Mouse (Mus musculus) lung, embryonic 14.5 days (tissue): ENCODE measurements around the gene Bglap. TPM values are rescaled to one million over a fixed set of nuclear protein-coding genes. Genes with fewer than 3 reads are reported as not detected.
"Not testable (repeated sequence)": the region's sequence is repeated elsewhere in the genome, so short reads cannot be mapped to it uniquely, and the experiment has no call there.

Experiments used
- ATAC-seq: fragments of 200-750 bp; cut with Nextera tagmentation; 2 replicates; pipeline ENCODE4 v1.8.0; 2017; ENCODE audit warnings: mild to moderate bottlenecking, moderate TSS enrichment, moderate library complexity; ENCODE audit not compliant: insufficient read depth
- DNase-seq: peaks from one replicate; pipeline ENCODE4 v3.0.0-alpha.2; 2015
- H3K27ac ChIP-seq: fragments of 300-500 bp; sonication (generic); 2 replicates; pipeline ENCODE4 v1.5.1; 2014; ENCODE audit warnings: low read depth, mild to moderate bottlenecking, moderate library complexity
- H3K27me3 ChIP-seq: fragments of 300-500 bp; sonication (generic); 2 replicates; pipeline ENCODE4 v1.6.1; 2014; ENCODE audit warnings: low read length, control low read depth; ENCODE audit not compliant: insufficient read depth
- H3K36me3 ChIP-seq: fragments of 300-500 bp; sonication (generic); 2 replicates; pipeline ENCODE4 v1.6.1; 2014; ENCODE audit warnings: control low read depth; ENCODE audit not compliant: insufficient read depth
- H3K4me1 ChIP-seq: fragments of 300-500 bp; sonication (generic); 2 replicates; pipeline ENCODE4 v1.6.1; 2014; ENCODE audit warnings: antibody characterized with exemption, control low read depth; ENCODE audit not compliant: insufficient read depth
- H3K4me2 ChIP-seq: fragments of 300-500 bp; sonication (generic); 2 replicates; pipeline ENCODE4 v1.6.1; 2014; ENCODE audit warnings: mild to moderate bottlenecking
- H3K4me3 ChIP-seq: fragments of 300-500 bp; sonication (generic); 2 replicates; pipeline ENCODE4 v1.5.1; 2014; ENCODE audit warnings: low read depth, low read length
- H3K9ac ChIP-seq: fragments of 300-500 bp; sonication (generic); 2 replicates; pipeline ENCODE4 v1.6.1; 2014
- H3K9me3 ChIP-seq: fragments of 300-500 bp; sonication (generic); 2 replicates; pipeline ENCODE4 v1.6.1; 2016; ENCODE audit warnings: low read depth, low read length, control low read depth
- CTCF ChIP-seq: IDR thresholded peaks from 2 replicates; pipeline ENCODE4 v1.5.1; 2016; ENCODE audit warnings: antibody characterized with exemption, low read depth
- WGBS: fragments of 180-500 bp; shearing (Covaris S2); extraction: QIAGEN DNeasy Blood & Tissue Kit; methylation state at CpG from one replicate; pipeline ENCODE4 v1.1.7; 2014; 5-methylcytosine and 5-hydroxymethylcytosine counted together
- polyA plus RNA-seq: library from polyadenylated mRNA; unstranded; fragments of >200 nt; fragmentation: Nextera tagmentation; extraction: Ambion mirVana; gene quantifications from 2 replicates; pipeline ENCODE4 v1.2.1, GENCODE M21; 2014

The Bglap gene
- polyA plus RNA-seq, 1 experiment from 2014 or later = not detected

GRCm38 (mm10) chr3:88395288-88395687 is 11.0 kb upstream of the Bglap start:
- no peak for TF ChIP-seq CTCF
- no peaks in the 10 kb centered on the region for H3K27me3 ChIP-seq
- no peak overlapping the region for H3K27ac ChIP-seq
- no peaks in the 10 kb centered on the region for H3K4me1 ChIP-seq
- ATAC-seq (no peak), DNase-seq (no peak)
- 91% methylated on average over 6 of the region's 6 CpGs for WGBS
- no peaks in the 10 kb centered on the region for H3K9me3 ChIP-seq
- H3K9ac ChIP-seq = no peak overlapping the region
- no peak overlapping the region for H3K4me3 ChIP-seq
- peaks cover 52% of the 10 kb centered on the region for H3K36me3 ChIP-seq
- no peak overlapping the region for H3K4me2 ChIP-seq

- H3K27ac ChIP-seq = no peak overlapping the region
- DNase-seq (no peak), ATAC-seq (no peak)
- no peak overlapping the region for H3K9ac ChIP-seq
- H3K9me3 ChIP-seq = no peaks in the 10 kb centered on the region
- WGBS = 86% methylated on average over 9 of the region's 9 CpGs
- no peak overlapping the region for H3K4me2 ChIP-seq
- TF ChIP-seq CTCF = no peak
- no peaks in the 10 kb centered on the region for H3K4me1 ChIP-seq
- H3K27me3 ChIP-seq = no peaks in the 10 kb centered on the region
- H3K36me3 ChIP-seq = peaks cover 41% of the 10 kb centered on the region
- no peak overlapping the region for H3K4me3 ChIP-seq
Observed at GRCm38 (mm10) chr3:88393776-88394375, 9.6 kb upstream of the Bglap start.

GRCm38 (mm10) chr3:88382383-88382782 is 1.9 kb downstream of the Bglap start:
- not testable (repeated sequence) for H3K9ac ChIP-seq, DNase-seq, H3K4me2 ChIP-seq, H3K27ac ChIP-seq, H3K36me3 ChIP-seq, H3K4me1 ChIP-seq, H3K27me3 ChIP-seq, H3K4me3 ChIP-seq, H3K9me3 ChIP-seq
- 47% methylated on average over 1 of the region's 7 CpGs for WGBS
- 0 out of 2 replicates have a peak, but pooled peaks have one; percentile 29 for ATAC-seq

GRCm38 (mm10) chr3:88381389-88382315 is 2.6 kb downstream of the Bglap start:
- not testable (repeated sequence) for H3K36me3 ChIP-seq, H3K9me3 ChIP-seq, H3K27me3 ChIP-seq, H3K4me1 ChIP-seq, H3K9ac ChIP-seq, H3K4me3 ChIP-seq, H3K27ac ChIP-seq
- H3K4me2 ChIP-seq = peak overlapping the region; percentile 48
- DNase-seq (peak; percentile 72), ATAC-seq (peak; percentile 86)
- WGBS = 9% methylated on average over 17 of the region's 22 CpGs

GRCm38 (mm10) chr3:88378599-88378998 is 5.7 kb downstream of the Bglap start, which contains the start of gene Bglap2:
Gene Bglap2 (minus strand): TSS chr3:88378699.
- H3K4me3 ChIP-seq, H3K27me3 ChIP-seq, H3K36me3 ChIP-seq, H3K4me1 ChIP-seq, ATAC-seq, H3K4me2 ChIP-seq, DNase-seq, H3K27ac ChIP-seq, H3K9ac ChIP-seq, H3K9me3 ChIP-seq: not testable (repeated sequence)
- 74% methylated on average over 4 of the region's 5 CpGs for WGBS

GRCm38 (mm10) chr3:88376644-88377043 is 7.6 kb downstream of the Bglap start:
- H3K4me2 ChIP-seq = peak overlapping the region; percentile 37; the same call in 1 of the 2 replicates
- H3K27me3 ChIP-seq, DNase-seq, H3K9me3 ChIP-seq, H3K27ac ChIP-seq, H3K4me1 ChIP-seq, H3K36me3 ChIP-seq, H3K4me3 ChIP-seq, H3K9ac ChIP-seq: not testable (repeated sequence)
- ATAC-seq = peak; percentile 32; the same call in 1 of the 2 replicates
- WGBS = 18% methylated on average over 5 of the region's 7 CpGs

GRCm38 (mm10) chr3:88375750-88376626 is 8.3 kb downstream of the Bglap start:
- H3K27me3 ChIP-seq, H3K36me3 ChIP-seq, H3K4me3 ChIP-seq, H3K27ac ChIP-seq, H3K9me3 ChIP-seq, H3K4me1 ChIP-seq, H3K9ac ChIP-seq: not testable (repeated sequence)
- peak; percentile 70 for DNase-seq
- peak; percentile 92 for ATAC-seq
- WGBS = 8% methylated on average over 17 of the region's 19 CpGs
- peak overlapping the region; percentile 37 for H3K4me2 ChIP-seq

GRCm38 (mm10) chr3:88372643-88373042 is 11.6 kb downstream of the Bglap start, which contains the start of gene Bglap3:
Gene Bglap3 (minus strand): TSS chr3:88372743.
- ATAC-seq, H3K4me1 ChIP-seq, H3K4me2 ChIP-seq, H3K36me3 ChIP-seq, H3K27ac ChIP-seq, H3K4me3 ChIP-seq, H3K9ac ChIP-seq, H3K27me3 ChIP-seq, H3K9me3 ChIP-seq, DNase-seq: not testable (repeated sequence)
- WGBS = 90% methylated on average over 9 of the region's 9 CpGs

- 60% methylated on average over 7 of the region's 7 CpGs for WGBS
- H3K4me1 ChIP-seq, H3K4me3 ChIP-seq, H3K9ac ChIP-seq, H3K27ac ChIP-seq, H3K9me3 ChIP-seq, DNase-seq, H3K4me2 ChIP-seq, ATAC-seq, H3K36me3 ChIP-seq: not testable (repeated sequence)
- H3K27me3 ChIP-seq = peaks cover 21% of the 10 kb centered on the region
Observed at GRCm38 (mm10) chr3:88368511-88368910, 15.8 kb downstream of the Bglap start.
